Mouse (Mus musculus): Measurements from ENCODE around the gene Gm20422. TPM values are rescaled to one million over a fixed set of nuclear protein-coding genes. Genes with fewer than 3 reads are reported as not detected.

The Gm20422 gene
- total RNA-seq (2014; fragmentation: Nextera tagmentation), result 1.3 TPM in 1 of 2 replicates, not detected in the other
- not detected in 2 replicates for total RNA-seq (2017)

GRCm38 (mm10) chr8:69774503-69775148 lies at the start of gene Gm20422:
Gene Gm20422 (minus strand): TSS chr8:69774886.
- ATAC-seq (replicated peaks; ENCODE audit: low FRiP score, low TSS enrichment, poor library complexity, severe bottlenecking), result peak; percentile 100

- peak; percentile 58 for ATAC-seq (replicated peaks; ENCODE audit: low FRiP score, low TSS enrichment, poor library complexity, severe bottlenecking)
Observed at GRCm38 (mm10) chr8:69822386-69823191, 47.9 kb upstream of the Gm20422 start, which contains the start of gene Lpar2. Gene Lpar2 (plus strand): TSS chr8:69822429.

- ATAC-seq (replicated peaks; ENCODE audit: low FRiP score, low TSS enrichment, poor library complexity, severe bottlenecking), result peak; percentile 17; the same call in 1 of the 2 replicates
Observed at GRCm38 (mm10) chr8:69821971-69822385, 47.3 kb upstream of the Gm20422 start.

GRCm38 (mm10) chr8:69820466-69820865 lies 45.8 kb upstream of the Gm20422 start:
- no peak for ATAC-seq (replicated peaks; ENCODE audit: low FRiP score, low TSS enrichment, poor library complexity, severe bottlenecking)

GRCm38 (mm10) chr8:69815396-69815795 lies 40.7 kb upstream of the Gm20422 start:
- no peak for ATAC-seq (replicated peaks; ENCODE audit: low FRiP score, low TSS enrichment, poor library complexity, severe bottlenecking)

- no peak for ATAC-seq (replicated peaks; ENCODE audit: low FRiP score, low TSS enrichment, poor library complexity, severe bottlenecking)
Observed at GRCm38 (mm10) chr8:69814881-69815280, 40.2 kb upstream of the Gm20422 start.

GRCm38 (mm10) chr8:69809820-69810219 lies 35.1 kb upstream of the Gm20422 start:
- ATAC-seq (replicated peaks; ENCODE audit: low FRiP score, low TSS enrichment, poor library complexity, severe bottlenecking), result no peak

GRCm38 (mm10) chr8:69808864-69809403 lies 34.2 kb upstream of the Gm20422 start:
- peak; percentile 17 for ATAC-seq (replicated peaks; ENCODE audit: low FRiP score, low TSS enrichment, poor library complexity, severe bottlenecking)

- ATAC-seq (replicated peaks; ENCODE audit: low FRiP score, low TSS enrichment, poor library complexity, severe bottlenecking), result peak; percentile 89
Observed at GRCm38 (mm10) chr8:69808094-69808863, 33.6 kb upstream of the Gm20422 start, which contains the start of gene Gmip. Gene Gmip (plus strand): TSS chr8:69808679.

GRCm38 (mm10) chr8:69807236-69807635 lies 32.5 kb upstream of the Gm20422 start:
- no peak for ATAC-seq (replicated peaks; ENCODE audit: low FRiP score, low TSS enrichment, poor library complexity, severe bottlenecking)

GRCm38 (mm10) chr8:69805491-69805890 lies 30.8 kb upstream of the Gm20422 start:
- ATAC-seq (replicated peaks; ENCODE audit: low FRiP score, low TSS enrichment, poor library complexity, severe bottlenecking), result no peak

- ATAC-seq (replicated peaks; ENCODE audit: low FRiP score, low TSS enrichment, poor library complexity, severe bottlenecking), result no peak
Observed at GRCm38 (mm10) chr8:69805086-69805485, 30.4 kb upstream of the Gm20422 start.

- ATAC-seq (replicated peaks; ENCODE audit: low FRiP score, low TSS enrichment, poor library complexity, severe bottlenecking), result no peak
Observed at GRCm38 (mm10) chr8:69804537-69804936, 29.9 kb upstream of the Gm20422 start.

GRCm38 (mm10) chr8:69803366-69803765 lies 28.7 kb upstream of the Gm20422 start:
- ATAC-seq (replicated peaks; ENCODE audit: low FRiP score, low TSS enrichment, poor library complexity, severe bottlenecking), result no peak

GRCm38 (mm10) chr8:69802216-69802615 lies 27.5 kb upstream of the Gm20422 start:
- ATAC-seq (replicated peaks; ENCODE audit: low FRiP score, low TSS enrichment, poor library complexity, severe bottlenecking), result no peak

- no peak for ATAC-seq (replicated peaks; ENCODE audit: low FRiP score, low TSS enrichment, poor library complexity, severe bottlenecking)
Observed at GRCm38 (mm10) chr8:69801796-69802195, 27.1 kb upstream of the Gm20422 start.

GRCm38 (mm10) chr8:69799946-69800345 lies 25.3 kb upstream of the Gm20422 start:
- ATAC-seq (replicated peaks; ENCODE audit: low FRiP score, low TSS enrichment, poor library complexity, severe bottlenecking), result no peak

GRCm38 (mm10) chr8:69799261-69799660 lies 24.6 kb upstream of the Gm20422 start:
- ATAC-seq (replicated peaks; ENCODE audit: low FRiP score, low TSS enrichment, poor library complexity, severe bottlenecking), result no peak

GRCm38 (mm10) chr8:69797661-69798060 lies 23.0 kb upstream of the Gm20422 start:
- ATAC-seq (replicated peaks; ENCODE audit: low FRiP score, low TSS enrichment, poor library complexity, severe bottlenecking), result no peak
